In genomic region chr6:116338520-116338919, GRCm38 (mm10) we compare ENCODE assay signal across 8 mouse cellular contexts. TPM values are rescaled to one million over a fixed set of nuclear protein-coding genes. Genes with fewer than 3 reads are reported as not detected.
DNase-seq lines count a peak whose midpoint lies in the region; ATAC-seq and TF ChIP-seq lines count a peak whose summit lies in the region.

No protein-coding gene starts in this region.

- no peaks in the 10 kb centered on the region; the same call in 1 of the 2 replicates for H3K4me1 ChIP-seq in testis, adult 2 months (ENCODE audit: control insufficient read depth, insufficient read depth, low read length)
- H3K4me1 ChIP-seq in liver, embryonic 12.5 days, result peaks cover 47% of the 10 kb centered on the region

- WGBS in liver, embryonic 12.5 days (ENCODE audit: insufficient replicate concordance), result 7% methylated on average over 8 of the region's 8 CpGs

- no peaks in the 10 kb centered on the region for H3K36me3 ChIP-seq in testis, adult 2 months (ENCODE audit: control insufficient read depth, insufficient read depth, low read length)
- peaks cover 23% of the 10 kb centered on the region for H3K36me3 ChIP-seq in liver, embryonic 12.5 days

- H3K27ac ChIP-seq in gastrocnemius, adult 2 months, result peak overlapping the region; percentile 89
- H3K27ac ChIP-seq in testis, adult 2 months (ENCODE audit: control insufficient read depth, insufficient read depth, low read depth, low read length), result no peak overlapping the region; the same call in 1 of the 2 replicates
- H3K27ac ChIP-seq in liver, embryonic 12.5 days, result peak overlapping the region; percentile 86

- H3K9me3 ChIP-seq in liver, embryonic 12.5 days (replicated peaks), result no peaks in the 10 kb centered on the region

- peak overlapping the region; percentile 76 for H3K4me2 ChIP-seq in liver, embryonic 12.5 days

- intact Hi-C loops in gastrocnemius, adult 2 months (cut with DNase I), result no loop called here
- intact Hi-C loops in gastrocnemius, postnatal 36 days (cut with DNase I), result no loop called here

- peak overlapping the region; percentile 99 for H3K4me3 ChIP-seq in gastrocnemius, adult 2 months
- H3K4me3 ChIP-seq in testis, adult 2 months (ENCODE audit: control insufficient read depth, low read depth, low read length), result peak overlapping the region; percentile 98
- peak overlapping the region; percentile 90 for H3K4me3 ChIP-seq in liver, embryonic 12.5 days

- H3K27me3 ChIP-seq in testis, adult 2 months (ENCODE audit: control insufficient read depth, insufficient read depth, low read length), result no peaks in the 10 kb centered on the region
- peaks cover 13% of the 10 kb centered on the region; the same call in 1 of the 2 replicates for H3K27me3 ChIP-seq in liver, embryonic 12.5 days (replicated peaks)

- H3K9ac ChIP-seq in liver, embryonic 12.5 days, result peak overlapping the region; percentile 77

- ATAC-seq in liver, embryonic 12.5 days, result no peak
- ATAC-seq in monocyte, adult 5-6 weeks (replicated peaks; ENCODE audit: insufficient number of reproducible peaks, low FRiP score, low TSS enrichment, poor library complexity, severe bottlenecking), result no peak

- no peak for TF ChIP-seq CTCF in gastrocnemius, adult 2 months (IDR thresholded peaks at IDR 0.05)
- TF ChIP-seq CTCF in testis, adult 2 months (IDR thresholded peaks at IDR 0.05; ENCODE audit: control insufficient read depth, insufficient read depth, insufficient replicate concordance, low read depth, low read length), result no peak

- no peak for DNase-seq in gastrocnemius, adult 2 months
- DNase-seq in gastrocnemius, postnatal 36 days, result no peak
- DNase-seq in testis, postnatal 14 days (ENCODE audit: low spot score), result no peak
- no peak for DNase-seq in right cerebral cortex, postnatal 10 days (ENCODE audit: low spot score in 2 of 2)
- no peak for DNase-seq in urinary bladder, postnatal 14 days (ENCODE audit: low spot score)

- TF ChIP-seq POLR2A in testis, adult 2 months (IDR thresholded peaks at IDR 0.05; ENCODE audit: control insufficient read depth, low read depth, low read length), result no peak

RNA-seq across cellular contexts. Expression of gene March8, which starts 0.7 kb away (rescaled TPM):
- 10 to 100 TPM; 26.8 to 31.1 TPM for total RNA-seq in gastrocnemius, adult 2 months (2021)
- 10 to 100 TPM; 23.4 to 24.9 TPM for total RNA-seq in gastrocnemius, postnatal 36 days (2021)
- 19.2 and 20.0 TPM in 2 replicates for polyA plus RNA-seq in testis, adult 2 months (2012; rRNA removed)
- polyA plus RNA-seq in liver, embryonic 12.5 days (2016; fragmentation: Nextera tagmentation; extraction: Ambion mirVana), result 85.2 and 94.3 TPM in 2 replicates
- 13.5 to 21.6 TPM (median 13.8 TPM) in 3 replicates for total RNA-seq in monocyte, adult 5-6 weeks (2017)
